8 mouse cellular contexts compared by ENCODE assay signal in genomic region chr2:158863341-158864125, GRCm38 (mm10).
DNase-seq lines count a peak whose midpoint lies in the region; ATAC-seq and TF ChIP-seq lines count a peak whose summit lies in the region.
"Had no signal": no experiment of that assay in that cellular context is flagged by ENCODE, and none has a peak within 500 bp of the region (broad histone marks: within the 10 kb centered on the region; RNA-seq: fewer than 3 reads in every experiment).

No protein-coding gene starts in this region.

- WGBS in cerebellum, adult 2 months, result 56% methylated on average over 11 of the region's 11 CpGs
- WGBS in hindbrain, embryonic 16.5 days, result 58% methylated on average over 11 of the region's 11 CpGs

- TF ChIP-seq CTCF in cerebellum, adult 2 months (IDR thresholded peaks at IDR 0.05; ENCODE audit: borderline replicate concordance, insufficient read depth, low read depth, low read length), result peak; percentile 81
- peak; percentile 89 for TF ChIP-seq CTCF in left cerebral cortex, adult 2 months (IDR thresholded peaks at IDR 0.05)

- DNase-seq in R1 (ENCODE audit: low read depth, low spot score), result peak; percentile 77
- DNase-seq in cerebellum, adult 2 months, result peak; percentile 16 to 27
- peak; percentile 76 for DNase-seq in forelimb bud, embryonic 11.5 days (ENCODE audit: low read depth, low spot score)
- peak; percentile 61 to 63 for DNase-seq in left cerebral cortex, adult 2 months (ENCODE audit: extremely low spot score in 1 of 2, low spot score in 2 of 2)
- peak; percentile 85 for DNase-seq in mesoderm, embryonic 11.5 days (ENCODE audit: low read depth, low spot score)
- peak; percentile 84 to 85 for DNase-seq in right cerebral cortex, postnatal 10 days (ENCODE audit: low spot score in 2 of 2)

- no peak overlapping the region for H3K4me2 ChIP-seq in hindbrain, embryonic 16.5 days (ENCODE audit: low read length)

- no peaks in the 10 kb centered on the region for H3K27me3 ChIP-seq in cerebellum, adult 2 months (ENCODE audit: control insufficient read depth, insufficient read depth, low read length)
- 0 out of 2 replicates have a peak, but pooled peaks cover 2% of the 10 kb centered on the region for H3K27me3 ChIP-seq in hindbrain, embryonic 16.5 days (replicated peaks; ENCODE audit: control insufficient read depth, insufficient read depth, low read length)

- H3K36me3 ChIP-seq in hindbrain, embryonic 16.5 days (ENCODE audit: control insufficient read depth, insufficient read depth, low read length), result no peaks in the 10 kb centered on the region

- H3K27ac ChIP-seq in cerebellum, adult 2 months (ENCODE audit: insufficient read depth, low read length), result no peak overlapping the region
- no peak overlapping the region for H3K27ac ChIP-seq in hindbrain, embryonic 16.5 days (ENCODE audit: low read depth, low read length)
- no peak overlapping the region for H3K27ac ChIP-seq in left cerebral cortex, adult 2 months

- intact Hi-C loops in left cerebral cortex, adult 2 months (cut with DNase I), result loop anchor here (2.0 to 5.0 kb wide), 3 partner anchors 97 to 313 kb away; no protein-coding TSS in a partner anchor

- no peak overlapping the region for H3K9ac ChIP-seq in hindbrain, embryonic 16.5 days (ENCODE audit: low read depth, low read length)

- TF ChIP-seq POLR2A in cerebellum, adult 2 months (IDR thresholded peaks at IDR 0.05; ENCODE audit: borderline replicate concordance, insufficient read depth, low read length), result no peak

- peak; percentile 70 for ATAC-seq in hindbrain, embryonic 16.5 days

- H3K4me1 ChIP-seq in cerebellum, adult 2 months (ENCODE audit: control insufficient read depth, insufficient read depth, low read length), result no peaks in the 10 kb centered on the region
- no peaks in the 10 kb centered on the region for H3K4me1 ChIP-seq in hindbrain, embryonic 16.5 days (ENCODE audit: control insufficient read depth, insufficient read depth, low read depth, low read length)

- no peak overlapping the region for H3K4me3 ChIP-seq in cerebellum, adult 2 months (replicated peaks; ENCODE audit: insufficient read depth, low read depth, low read length)
- no peak overlapping the region for H3K4me3 ChIP-seq in hindbrain, embryonic 16.5 days (ENCODE audit: low read length)
- no peak overlapping the region for H3K4me3 ChIP-seq in left cerebral cortex, adult 2 months
- H3K4me3 ChIP-seq: megakaryocyte, embryonic 14.5 days had no signal

- no peaks in the 10 kb centered on the region for H3K9me3 ChIP-seq in hindbrain, embryonic 16.5 days (ENCODE audit: control insufficient read depth, low read length)
- H3K9me3 ChIP-seq: megakaryocyte, embryonic 14.5 days had no signal

Comparison
In these comparisons a context has a peak if more than half of its experiments do, and no peak if none do; other contexts are left out.
1. DNase-seq: peak in every context shown above with its lines; median percentile 85 in mesoderm, embryonic 11.5 days; 84 in right cerebral cortex, postnatal 10 days; 77 in R1; 76 in forelimb bud, embryonic 11.5 days; 62 in left cerebral cortex, adult 2 months; 22 in cerebellum, adult 2 months.